Mouse (Mus musculus): ENCODE results near the gene Arsg. TPM values are rescaled to one million over a fixed set of nuclear protein-coding genes. Genes with fewer than 3 reads are reported as not detected.
"Not testable (repeated sequence)": the region's sequence is repeated elsewhere in the genome, so short reads cannot be mapped to it uniquely, and the experiment has no call there.

The Arsg gene
- polyA plus RNA-seq, 1 experiment from 2014 or later: 6.1 TPM

DNA sequence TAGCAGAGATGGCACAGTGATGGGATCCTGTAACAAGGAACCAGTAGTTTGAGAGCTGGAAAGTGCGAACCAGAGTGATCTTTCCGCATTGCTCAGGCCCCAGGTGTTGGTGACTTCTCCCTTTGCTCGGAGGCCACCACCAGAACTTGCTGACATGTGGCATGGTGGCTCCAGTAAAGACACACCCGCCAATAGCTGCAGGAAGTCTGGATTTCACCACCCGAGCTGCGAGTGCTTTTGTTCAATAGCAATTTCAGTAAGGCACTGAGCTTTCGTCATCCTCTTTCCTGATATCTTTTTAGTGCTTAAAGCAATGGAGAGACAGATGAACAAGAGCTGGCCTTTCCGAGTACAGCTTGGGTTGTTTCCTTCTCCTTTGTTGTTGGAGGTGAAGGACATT, 7.3 kb downstream of the Arsg start:
- Histone ChIP-seq H3K4me1 (ENCODE audit: control insufficient read depth, insufficient read depth, low read length) (peaks cover 2% of the 10 kb centered on the region; the same call in 1 of the 2 replicates), H3K27ac (ENCODE audit: low read depth, low read length) (no peak overlapping the region), H3K4me3 (ENCODE audit: low read length) (no peak overlapping the region), H3K4me2 (replicated peaks; ENCODE audit: low read depth, low read length) (no peak overlapping the region), H3K9ac (ENCODE audit: low read depth, low read length) (no peak overlapping the region), H3K36me3 (ENCODE audit: control insufficient read depth, insufficient read depth, low read length) (no peaks in the 10 kb centered on the region), H3K9me3 (ENCODE audit: control insufficient read depth, low read length) (no peaks in the 10 kb centered on the region), H3K27me3 (ENCODE audit: control insufficient read depth, insufficient read depth, low read length) (no peaks in the 10 kb centered on the region; the same call in 1 of the 2 replicates)
- 79% methylated on average over 8 of the region's 8 CpGs for WGBS
- ATAC-seq (ENCODE audit: low FRiP score, low TSS enrichment): no peak

DNA sequence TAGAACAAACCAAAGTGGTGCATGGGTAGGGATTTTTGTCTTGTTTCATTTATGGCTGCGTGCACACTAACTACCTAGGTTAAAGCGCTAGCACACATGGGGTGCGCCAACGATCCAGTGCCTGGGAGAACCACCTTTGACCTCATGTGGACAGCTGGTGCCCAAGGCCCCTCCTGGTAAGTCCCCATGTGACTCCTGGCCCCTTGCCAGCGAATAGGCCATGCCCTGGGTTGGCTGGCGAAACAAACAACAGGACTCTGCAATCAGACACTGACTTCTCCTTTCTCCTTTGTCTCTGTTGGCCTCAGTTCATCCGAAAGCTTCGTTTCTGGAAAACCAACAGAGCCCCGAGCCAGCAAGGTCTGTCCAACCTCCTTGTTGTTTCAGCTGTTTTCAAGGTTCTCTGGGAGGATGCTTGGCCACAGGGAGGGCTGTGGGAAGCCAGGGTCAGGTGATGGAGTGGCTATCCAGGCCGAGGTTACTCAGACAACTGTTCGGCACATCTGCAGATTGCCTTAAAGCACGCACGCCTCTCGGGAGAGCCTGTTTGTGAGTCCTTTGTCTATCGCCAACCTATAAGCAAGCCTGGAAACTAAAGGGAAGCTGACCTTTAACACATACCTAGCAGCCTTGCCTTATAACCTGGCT, 12.3 kb downstream of the Arsg start:
- ATAC-seq (ENCODE audit: low FRiP score, low TSS enrichment): no peak
- no peak overlapping the region for H3K4me2 ChIP-seq (replicated peaks; ENCODE audit: low read depth, low read length)
- WGBS: 58% methylated on average over 15 of the region's 15 CpGs

DNA sequence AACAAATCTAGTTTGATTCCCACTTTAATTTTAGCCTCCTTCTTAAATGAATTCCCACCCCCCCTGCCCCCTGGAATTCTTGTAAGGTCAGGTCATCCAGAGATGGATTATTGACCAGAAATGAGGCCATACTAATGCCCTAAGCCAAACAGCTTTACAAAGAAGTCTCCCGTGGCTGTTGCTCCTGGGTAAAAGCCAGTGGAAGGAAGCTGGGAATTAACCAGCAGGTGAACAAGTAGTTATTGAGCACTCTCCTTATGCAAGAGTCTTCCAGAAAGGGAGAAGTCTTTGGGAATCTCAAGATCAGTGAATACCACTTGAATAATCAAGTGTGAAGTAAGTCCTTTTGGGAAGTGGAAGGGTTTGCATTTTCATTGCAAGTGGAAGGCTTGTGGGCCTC, 13.9 kb downstream of the Arsg start:
- ATAC-seq (ENCODE audit: low FRiP score, low TSS enrichment): no peak
- no peaks in the 10 kb centered on the region for H3K9me3 ChIP-seq (ENCODE audit: control insufficient read depth, low read length)
- 64% methylated on average over 1 of the region's 1 CpGs for WGBS

More for the DNA sequence above, 12.3 kb downstream of the Arsg start:
- no peaks in the 10 kb centered on the region for H3K4me1 ChIP-seq (ENCODE audit: control insufficient read depth, insufficient read depth, low read length)
- no peaks in the 10 kb centered on the region for H3K36me3 ChIP-seq (ENCODE audit: control insufficient read depth, insufficient read depth, low read length)
- H3K9ac ChIP-seq (ENCODE audit: low read depth, low read length): no peak overlapping the region
- no peaks in the 10 kb centered on the region for H3K9me3 ChIP-seq (ENCODE audit: control insufficient read depth, low read length)
- H3K4me3 ChIP-seq (ENCODE audit: low read length): no peak overlapping the region
- H3K27ac ChIP-seq (ENCODE audit: low read depth, low read length): no peak overlapping the region
- H3K27me3 ChIP-seq (ENCODE audit: control insufficient read depth, insufficient read depth, low read length): no peaks in the 10 kb centered on the region

DNA sequence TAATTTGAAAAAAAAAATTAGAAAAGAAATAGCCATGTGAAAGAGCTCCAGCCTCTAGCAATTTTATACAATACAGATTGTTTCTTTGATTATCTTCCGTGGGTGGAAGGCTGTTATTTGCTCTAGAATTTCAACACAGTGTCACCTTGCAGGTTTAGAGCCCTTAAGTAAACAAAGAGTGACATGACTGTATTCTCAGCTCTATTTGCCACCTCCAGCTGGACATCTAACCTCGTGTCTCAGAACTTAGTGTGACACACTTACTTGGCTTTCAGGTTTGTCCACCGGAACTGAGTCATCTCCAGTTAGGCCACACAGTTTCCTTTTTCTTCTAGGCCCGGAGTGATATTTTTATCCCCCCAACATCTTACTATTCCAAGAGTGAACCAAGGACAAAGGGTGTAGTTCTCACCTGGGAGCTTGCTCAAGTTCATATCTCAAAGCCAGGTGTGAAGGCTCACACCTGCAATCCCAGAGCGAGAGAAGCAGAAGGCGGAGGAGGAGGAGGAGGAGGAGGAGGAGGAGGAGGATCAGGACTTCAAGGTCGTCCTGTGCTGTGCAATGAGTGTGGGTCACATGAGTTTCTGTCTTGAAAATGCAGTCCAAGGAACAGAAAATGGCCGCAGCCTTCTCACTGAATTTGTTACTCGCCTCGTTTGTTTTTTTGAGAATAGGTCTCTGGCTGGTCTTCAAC, 15.0 kb downstream of the Arsg start:
- H3K9ac ChIP-seq (ENCODE audit: low read depth, low read length): no peak overlapping the region
- ATAC-seq (ENCODE audit: low FRiP score, low TSS enrichment): no peak
- H3K4me1 ChIP-seq (ENCODE audit: control insufficient read depth, insufficient read depth, low read length): no peaks in the 10 kb centered on the region
- no peak overlapping the region for H3K4me2 ChIP-seq (replicated peaks; ENCODE audit: low read depth, low read length)
- H3K27me3 ChIP-seq (ENCODE audit: control insufficient read depth, insufficient read depth, low read length): no peaks in the 10 kb centered on the region
- H3K4me3 ChIP-seq (ENCODE audit: low read length): no peak overlapping the region
- 66% methylated on average over 10 of the region's 10 CpGs for WGBS
- H3K27ac ChIP-seq (ENCODE audit: low read depth, low read length): no peak overlapping the region
- H3K9me3 ChIP-seq (ENCODE audit: control insufficient read depth, low read length): no peaks in the 10 kb centered on the region
- no peaks in the 10 kb centered on the region for H3K36me3 ChIP-seq (ENCODE audit: control insufficient read depth, insufficient read depth, low read length)

More for the DNA sequence above, 13.9 kb downstream of the Arsg start:
- Histone ChIP-seq H3K9ac (ENCODE audit: low read depth, low read length) (no peak overlapping the region), H3K27me3 (ENCODE audit: control insufficient read depth, insufficient read depth, low read length) (no peaks in the 10 kb centered on the region), H3K36me3 (ENCODE audit: control insufficient read depth, insufficient read depth, low read length) (no peaks in the 10 kb centered on the region), H3K27ac (ENCODE audit: low read depth, low read length) (no peak overlapping the region), H3K4me2 (replicated peaks; ENCODE audit: low read depth, low read length) (no peak overlapping the region), H3K4me1 (ENCODE audit: control insufficient read depth, insufficient read depth, low read length) (no peaks in the 10 kb centered on the region), H3K4me3 (ENCODE audit: low read length) (no peak overlapping the region)

DNA sequence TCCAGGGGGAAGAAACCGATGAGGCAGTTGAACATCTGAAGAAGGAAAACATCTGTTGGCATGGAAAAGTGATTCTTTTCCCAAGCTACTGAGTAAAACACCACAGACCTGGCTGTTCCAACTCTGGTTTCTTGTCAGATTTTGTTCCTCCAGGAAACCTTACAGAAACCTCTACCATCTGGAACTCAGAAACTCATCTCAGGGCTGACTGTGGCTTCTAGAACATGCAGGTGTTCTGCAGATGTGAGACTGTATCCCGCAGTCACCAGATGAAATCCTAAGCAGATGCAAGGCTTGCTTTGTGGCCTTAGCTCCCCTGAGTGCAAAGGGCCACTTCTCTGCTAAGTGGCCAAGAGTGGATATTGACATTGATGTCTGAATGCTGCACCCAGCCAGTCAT, 16.6 kb downstream of the Arsg start:
- Histone ChIP-seq H3K4me3 (ENCODE audit: low read length) (no peak overlapping the region), H3K27me3 (ENCODE audit: control insufficient read depth, insufficient read depth, low read length) (no peaks in the 10 kb centered on the region), H3K36me3 (ENCODE audit: control insufficient read depth, insufficient read depth, low read length) (no peaks in the 10 kb centered on the region), H3K4me2 (replicated peaks; ENCODE audit: low read depth, low read length) (no peak overlapping the region), H3K27ac (ENCODE audit: low read depth, low read length) (no peak overlapping the region), H3K4me1 (ENCODE audit: control insufficient read depth, insufficient read depth, low read length) (peaks cover 3% of the 10 kb centered on the region), H3K9ac (ENCODE audit: low read depth, low read length) (no peak overlapping the region), H3K9me3 (ENCODE audit: control insufficient read depth, low read length) (no peaks in the 10 kb centered on the region)
- WGBS: 55% methylated on average over 2 of the region's 2 CpGs
- no peak for ATAC-seq (ENCODE audit: low FRiP score, low TSS enrichment)

DNA sequence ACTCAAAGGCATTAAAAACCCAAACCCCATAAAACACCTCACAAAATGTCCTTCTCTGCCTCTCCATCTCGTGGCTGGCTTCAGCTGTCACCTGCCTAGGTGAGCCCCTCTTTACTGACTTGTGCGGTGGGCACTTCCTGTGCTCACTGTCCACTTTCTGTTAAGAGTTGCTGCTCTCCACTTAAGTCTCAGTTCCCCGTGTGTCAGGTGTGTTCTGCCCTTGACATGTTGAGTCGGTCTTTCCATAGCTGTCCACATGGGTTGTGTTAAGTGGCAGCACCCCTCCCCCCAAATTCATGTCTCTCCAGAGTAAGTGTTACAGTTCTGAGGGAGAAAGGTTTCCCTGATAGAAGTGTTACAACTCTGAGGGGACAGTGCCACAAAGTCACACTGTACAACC, 18.7 kb downstream of the Arsg start:
- H3K4me2 ChIP-seq (replicated peaks; ENCODE audit: low read depth, low read length): no peak overlapping the region
- no peaks in the 10 kb centered on the region for H3K36me3 ChIP-seq (ENCODE audit: control insufficient read depth, insufficient read depth, low read length)
- H3K27ac ChIP-seq (ENCODE audit: low read depth, low read length): no peak overlapping the region
- H3K9me3 ChIP-seq (ENCODE audit: control insufficient read depth, low read length): no peaks in the 10 kb centered on the region
- WGBS: 84% methylated on average over 4 of the region's 4 CpGs
- H3K4me3 ChIP-seq (ENCODE audit: low read length): no peak overlapping the region
- H3K9ac ChIP-seq (ENCODE audit: low read depth, low read length): no peak overlapping the region
- ATAC-seq (ENCODE audit: low FRiP score, low TSS enrichment): no peak
- H3K27me3 ChIP-seq (ENCODE audit: control insufficient read depth, insufficient read depth, low read length): no peaks in the 10 kb centered on the region
- peaks cover 17% of the 10 kb centered on the region for H3K4me1 ChIP-seq (ENCODE audit: control insufficient read depth, insufficient read depth, low read length)

- H3K4me2 ChIP-seq (replicated peaks; ENCODE audit: low read depth, low read length); H3K27ac ChIP-seq (ENCODE audit: low read depth, low read length); H3K36me3 ChIP-seq (ENCODE audit: control insufficient read depth, insufficient read depth, low read length); H3K9ac ChIP-seq (ENCODE audit: low read depth, low read length); ATAC-seq (ENCODE audit: low FRiP score, low TSS enrichment); H3K27me3 ChIP-seq (ENCODE audit: control insufficient read depth, insufficient read depth, low read length); H3K9me3 ChIP-seq (ENCODE audit: control insufficient read depth, low read length); H3K4me3 ChIP-seq (ENCODE audit: low read length): not testable (repeated sequence)
- whole genome bisulfite sequencing: 44% methylated on average over 8 of the region's 8 CpGs
- H3K4me1 ChIP-seq (ENCODE audit: control insufficient read depth, insufficient read depth, low read length): peaks cover 17% of the 10 kb centered on the region
Observed at GRCm38 (mm10) chr11:109492847-109493464, 19.8 kb downstream of the Arsg start.

GRCm38 (mm10) chr11:109494890-109495770, 22.0 kb downstream of the Arsg start:
- H3K9me3 ChIP-seq (ENCODE audit: control insufficient read depth, low read length): no peaks in the 10 kb centered on the region
- WGBS: 10% methylated on average over 24 of the region's 24 CpGs
- no peaks in the 10 kb centered on the region for H3K36me3 ChIP-seq (ENCODE audit: control insufficient read depth, insufficient read depth, low read length)
- peak overlapping the region; percentile 80; the same call in 1 of the 2 replicates for H3K27ac ChIP-seq (ENCODE audit: low read depth, low read length)
- peaks cover 17% of the 10 kb centered on the region for H3K4me1 ChIP-seq (ENCODE audit: control insufficient read depth, insufficient read depth, low read length)
- no peaks in the 10 kb centered on the region for H3K27me3 ChIP-seq (ENCODE audit: control insufficient read depth, insufficient read depth, low read length)
- ATAC-seq (ENCODE audit: low FRiP score, low TSS enrichment): peak; percentile 58
- H3K4me3 ChIP-seq (ENCODE audit: low read length): peak overlapping the region; percentile 6; the same call in 1 of the 2 replicates
- no peak overlapping the region for H3K9ac ChIP-seq (ENCODE audit: low read depth, low read length)
- H3K4me2 ChIP-seq (replicated peaks; ENCODE audit: low read depth, low read length): peak overlapping the region; percentile 10
